In genomic region chr5:19368175-19368574, GRCm38 (mm10) we compare ENCODE assay signal across 16 mouse cellular contexts.
"Had no signal": no experiment of that assay in that cellular context is flagged by ENCODE, and none has a peak within 500 bp of the region (broad histone marks: within the 10 kb centered on the region; RNA-seq: fewer than 3 reads in every experiment).

No protein-coding gene starts in this region.

- H3K27me3 ChIP-seq: neural tube, embryonic 13.5 days; neural tube, embryonic 15.5 days; stomach, embryonic 15.5 days had no signal

- H3K27ac ChIP-seq: neural tube, embryonic 13.5 days; neural tube, embryonic 15.5 days; stomach, embryonic 15.5 days; stomach, postnatal 0 days had no signal

- H3K4me2 ChIP-seq: neural tube, embryonic 13.5 days; neural tube, embryonic 15.5 days; stomach, embryonic 15.5 days had no signal

- H3K9me3 ChIP-seq: neural tube, embryonic 13.5 days; neural tube, embryonic 15.5 days; stomach, embryonic 15.5 days had no signal

- H3K4me3 ChIP-seq: neural tube, embryonic 13.5 days; neural tube, embryonic 15.5 days; stomach, embryonic 15.5 days had no signal

- H3K4me1 ChIP-seq: neural tube, embryonic 13.5 days; neural tube, embryonic 15.5 days; stomach, embryonic 15.5 days had no signal

- DNase-seq: retina, postnatal 1 day; right cerebral cortex, adult 18-20 months; right cerebral cortex, postnatal 14 days; right cerebral cortex, postnatal 25 days; right cerebral cortex, postnatal 4 days; spleen, adult 18-20 months; thymus, adult 18-20 months; thymus, adult 2 months; thymus, postnatal 14 days; thymus, postnatal 25 days; thymus, postnatal 36 days; thymus, postnatal 4 days had no signal

- H3K9ac ChIP-seq: neural tube, embryonic 13.5 days; neural tube, embryonic 15.5 days; stomach, embryonic 15.5 days had no signal

- H3K36me3 ChIP-seq: neural tube, embryonic 13.5 days; neural tube, embryonic 15.5 days; stomach, embryonic 15.5 days had no signal
